Mouse (Mus musculus) liver, embryonic 16.5 days (tissue): ENCODE measurements around the gene Klra3. TPM values are rescaled to one million over a fixed set of nuclear protein-coding genes. Genes with fewer than 3 reads are reported as not detected.
"Not testable (repeated sequence)": the region's sequence is repeated elsewhere in the genome, so short reads cannot be mapped to it uniquely, and the experiment has no call there.

ENCODE experiments used
- ATAC-seq: fragments of 200-750 bp; cut with Nextera tagmentation; 2 replicates; pipeline ENCODE4 v1.8.0; 2017; ENCODE audit warnings: low read depth, mild to moderate bottlenecking, moderate number of reproducible peaks, moderate library complexity
- H3K27ac ChIP-seq: fragments of 300-500 bp; sonication (generic); 2 replicates; pipeline ENCODE4 v1.5.1; 2014; ENCODE audit warnings: mild to moderate bottlenecking, low read length
- H3K27me3 ChIP-seq: fragments of 300-500 bp; sonication (generic); 2 replicates; pipeline ENCODE4 v1.6.1; 2014; ENCODE audit warnings: low read depth, low read length, mixed read lengths; ENCODE audit not compliant: control insufficient read depth, insufficient read depth
- H3K36me3 ChIP-seq: fragments of 300-500 bp; sonication (generic); 2 replicates; pipeline ENCODE4 v1.6.1; 2014; ENCODE audit warnings: mild to moderate bottlenecking; ENCODE audit not compliant: control insufficient read depth, insufficient read depth
- H3K4me1 ChIP-seq: fragments of 300-500 bp; sonication (generic); 2 replicates; pipeline ENCODE4 v1.6.1; 2014; ENCODE audit warnings: low read depth, low read length, mixed read lengths; ENCODE audit not compliant: control insufficient read depth
- H3K4me2 ChIP-seq: fragments of 300-500 bp; sonication (generic); 2 replicates; pipeline ENCODE4 v1.6.1; 2014; ENCODE audit warnings: low read depth, low read length, mixed read lengths
- H3K4me3 ChIP-seq: fragments of 300-500 bp; sonication (generic); 2 replicates; pipeline ENCODE4 v1.5.1; 2014; ENCODE audit warnings: low read depth, mild to moderate bottlenecking, low read length
- H3K9ac ChIP-seq: fragments of 300-500 bp; sonication (generic); 2 replicates; pipeline ENCODE4 v1.6.1; 2014; ENCODE audit warnings: low read depth, low read length
- H3K9me3 ChIP-seq: fragments of 300-500 bp; sonication (generic); replicated peaks from 2 replicates; pipeline ENCODE4 v1.6.1; 2016; ENCODE audit warnings: low read length; ENCODE audit not compliant: control insufficient read depth
- WGBS: fragments of 180-500 bp; shearing (Covaris S2); extraction: QIAGEN DNeasy Blood & Tissue Kit; methylation state at CpG from one replicate; pipeline ENCODE4 v1.1.7; 2014; ENCODE audit not compliant: insufficient replicate concordance; 5-methylcytosine and 5-hydroxymethylcytosine counted together
- polyA plus RNA-seq: library from polyadenylated mRNA; unstranded; fragments of >200 nt; fragmentation: Nextera tagmentation; extraction: Ambion mirVana; gene quantifications from 2 replicates; pipeline ENCODE4 v1.2.1, GENCODE M21; 2015

Gene Klra3
- polyA plus RNA-seq: not detected in 2 replicates

- ATAC-seq: no peak
- no peak within 1 kb of the TSS for H3K4me2 ChIP-seq
- H3K9me3 ChIP-seq: no peaks in the 10 kb centered on the region
- H3K27me3 ChIP-seq: no peaks in the 10 kb centered on the region
- H3K36me3 ChIP-seq: no peaks in the 10 kb centered on the region
- no peak within 1 kb of the TSS for H3K27ac ChIP-seq
- no peak within 1 kb of the TSS for H3K4me3 ChIP-seq
- no peaks in the 10 kb centered on the region for H3K4me1 ChIP-seq
- 64% methylated on average over 8 of the region's 8 CpGs for WGBS
- H3K9ac ChIP-seq: no peak within 1 kb of the TSS
Observed at GRCm38 (mm10) chr6:130337411-130337810, at the start of gene Klra3. Klra3 (minus strand) TSS chr6:130337574.

- 44% methylated on average over 2 of the region's 2 CpGs for WGBS
- no peak within 1 kb of the TSS for H3K4me2 ChIP-seq
- no peaks in the 10 kb centered on the region for H3K4me1 ChIP-seq
- H3K27ac ChIP-seq: no peak within 1 kb of the TSS
- no peaks in the 10 kb centered on the region for H3K36me3 ChIP-seq
- ATAC-seq: no peak
- H3K27me3 ChIP-seq: no peaks in the 10 kb centered on the region
- no peaks in the 10 kb centered on the region for H3K9me3 ChIP-seq
- H3K4me3 ChIP-seq: no peak within 1 kb of the TSS
- no peak within 1 kb of the TSS for H3K9ac ChIP-seq
Observed at GRCm38 (mm10) chr6:130386750-130387149, 49.4 kb upstream of the Klra3 start, which contains the start of gene Klra1. Klra1 (minus strand) TSS chr6:130386874.

- ATAC-seq: no peak
- WGBS: 31% methylated on average over 1 of the region's 1 CpGs
- H3K4me1 ChIP-seq: no peaks in the 10 kb centered on the region
- no peaks in the 10 kb centered on the region for H3K36me3 ChIP-seq
- no peak overlapping the region for H3K4me3 ChIP-seq
- no peak overlapping the region for H3K4me2 ChIP-seq
- H3K9me3 ChIP-seq: no peaks in the 10 kb centered on the region
- no peak overlapping the region for H3K27ac ChIP-seq
- no peaks in the 10 kb centered on the region for H3K27me3 ChIP-seq
- no peak overlapping the region for H3K9ac ChIP-seq
Observed at GRCm38 (mm10) chr6:130385803-130386202, 48.4 kb upstream of the Klra3 start.

- Histone ChIP-seq H3K9ac (no peak overlapping the region), H3K4me2 (no peak overlapping the region), H3K9me3 (no peaks in the 10 kb centered on the region), H3K27me3 (no peaks in the 10 kb centered on the region), H3K4me3 (no peak overlapping the region), H3K4me1 (no peaks in the 10 kb centered on the region), H3K36me3 (no peaks in the 10 kb centered on the region), H3K27ac (no peak overlapping the region)
- 54% methylated on average over 4 of the region's 4 CpGs for WGBS
- no peak for ATAC-seq
Observed at GRCm38 (mm10) chr6:130382375-130382774, 45.0 kb upstream of the Klra3 start.

- not testable (repeated sequence) for H3K36me3 ChIP-seq, H3K27me3 ChIP-seq, H3K4me1 ChIP-seq, H3K4me2 ChIP-seq, ATAC-seq, H3K27ac ChIP-seq, H3K9me3 ChIP-seq, H3K4me3 ChIP-seq, H3K9ac ChIP-seq
- 11% methylated on average over 1 of the region's 1 CpGs for WGBS
Observed at GRCm38 (mm10) chr6:130345381-130345780, 8.0 kb upstream of the Klra3 start.

GRCm38 (mm10) chr6:130341973-130342372 lies 4.6 kb upstream of the Klra3 start:
- H3K36me3 ChIP-seq, H3K9ac ChIP-seq, ATAC-seq, H3K27me3 ChIP-seq, H3K4me3 ChIP-seq, H3K27ac ChIP-seq, H3K4me2 ChIP-seq, H3K4me1 ChIP-seq, H3K9me3 ChIP-seq: not testable (repeated sequence)
- WGBS: 24% methylated on average over 2 of the region's 2 CpGs

- Histone ChIP-seq H3K9me3 (no peaks in the 10 kb centered on the region), H3K36me3 (no peaks in the 10 kb centered on the region), H3K27ac (no peak overlapping the region), H3K4me2 (no peak overlapping the region), H3K9ac (no peak overlapping the region), H3K4me3 (no peak overlapping the region), H3K4me1 (no peaks in the 10 kb centered on the region), H3K27me3 (no peaks in the 10 kb centered on the region)
- ATAC-seq: no peak
Observed at GRCm38 (mm10) chr6:130287984-130288649, 49.3 kb downstream of the Klra3 start.

GRCm38 (mm10) chr6:130281828-130282227 lies 55.5 kb downstream of the Klra3 start, which contains the start of gene Klra10:
Klra10 (minus strand) TSS chr6:130281928.
- not testable (repeated sequence) for H3K4me1 ChIP-seq, H3K9me3 ChIP-seq, H3K4me2 ChIP-seq, H3K4me3 ChIP-seq, H3K27me3 ChIP-seq, H3K9ac ChIP-seq, H3K36me3 ChIP-seq, ATAC-seq, H3K27ac ChIP-seq
- WGBS: 55% methylated on average over 1 of the region's 1 CpGs
